Mouse (Mus musculus): ENCODE measurements at regions not wholly inside any gene's neighbourhood (a gene's known extent, or its start where the extent isn't known, plus 50 kb on each side); places are given as distances from the start of the nearest gene placed in this dataset.

DNA sequence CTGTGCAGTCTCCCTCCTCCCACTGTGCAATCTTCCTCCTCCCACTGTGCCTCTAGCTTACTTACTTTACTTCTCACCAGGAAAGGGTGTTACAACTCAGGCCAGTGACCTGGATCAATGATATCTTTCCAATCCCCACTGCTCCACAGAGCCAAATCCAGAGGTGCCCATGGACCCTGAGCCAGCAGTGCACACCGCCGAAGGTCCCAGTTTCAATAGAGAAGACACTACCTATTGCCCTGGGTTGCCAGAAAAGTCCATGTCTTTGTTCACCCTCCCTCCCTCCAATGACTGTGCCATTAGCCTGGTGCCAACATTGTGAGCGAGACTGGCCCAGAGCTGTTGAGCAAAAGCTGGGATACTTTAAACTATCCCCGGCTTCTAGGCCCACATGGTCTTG, 53.8 kb upstream of the Iqsec3 start:
- TF ChIP-seq CTCF (IDR thresholded peaks at IDR 0.05 in 2 of 3, conservative IDR thresholded peaks at IDR 0.05 in 1 of 3; ENCODE audit: control insufficient read depth in 1 of 3, insufficient read depth in 1 of 3, low read depth in 2 of 3, low read length in 3 of 3, poor library complexity in 1 of 3, severe bottlenecking in 1 of 3) (no peak), EP300 (IDR thresholded peaks at IDR 0.05; ENCODE audit: low read depth in 1 of 2, low read length in 2 of 2) (no peak), JUND (IDR thresholded peaks at IDR 0.05; ENCODE audit: low read depth, low read length) (no peak), POLR2A (IDR thresholded peaks at IDR 0.05; ENCODE audit: control insufficient read depth in 1 of 2, insufficient read depth in 1 of 2, low read depth in 1 of 2, low read length in 2 of 2, poor library complexity in 1 of 2) (no peak), KAT2A (conservative IDR thresholded peaks at IDR 0.05; ENCODE audit: low read depth, low read length) (no peak), MYC (IDR thresholded peaks at IDR 0.05; ENCODE audit: low read depth, low read length) (no peak), MAZ (IDR thresholded peaks at IDR 0.05; ENCODE audit: low read depth, low read length) (no peak), ETS1 (IDR thresholded peaks at IDR 0.05; ENCODE audit: low read depth, low read length) (no peak), USF2 (IDR thresholded peaks at IDR 0.05; ENCODE audit: borderline replicate concordance in 1 of 2, insufficient read depth in 1 of 2, low read depth in 1 of 2, low read length in 2 of 2) (no peak), MAX (IDR thresholded peaks at IDR 0.05; ENCODE audit: low read length) (no peak), POLR2AphosphoS2 (IDR thresholded peaks at IDR 0.05; ENCODE audit: low read length) (no peak), E2F4 (IDR thresholded peaks at IDR 0.05; ENCODE audit: borderline replicate concordance, low read depth, low read length) (no peak)

All from MEL (cell line).